Comparison of ENCODE assay signal across 9 mouse cellular contexts in genomic region chr19:10904927-10905727, GRCm38 (mm10). TPM values are rescaled to one million over a fixed set of nuclear protein-coding genes. Genes with fewer than 3 reads are reported as not detected.
DNase-seq lines count a peak whose midpoint lies in the region; ATAC-seq and TF ChIP-seq lines count a peak whose summit lies in the region.
"Had no signal": no experiment of that assay in that cellular context is flagged by ENCODE, and none has a peak within 500 bp of the region (broad histone marks: within the 10 kb centered on the region; RNA-seq: fewer than 3 reads in every experiment).

No protein-coding gene starts in this region.

- H3K27me3 ChIP-seq in neural tube, embryonic 12.5 days (replicated peaks), result no peaks in the 10 kb centered on the region
- no peaks in the 10 kb centered on the region for H3K27me3 ChIP-seq in embryonic facial prominence, embryonic 15.5 days
- H3K27me3 ChIP-seq in small intestine, adult 2 months (ENCODE audit: control insufficient read depth, insufficient read depth, low read length), result no peaks in the 10 kb centered on the region
- H3K27me3 ChIP-seq: Patski had no signal

- H3K4me1 ChIP-seq in neural tube, embryonic 12.5 days, result no peaks in the 10 kb centered on the region
- H3K4me1 ChIP-seq in embryonic facial prominence, embryonic 15.5 days, result peaks cover 20% of the 10 kb centered on the region
- 0 out of 2 replicates have a peak, but pooled peaks cover 4% of the 10 kb centered on the region for H3K4me1 ChIP-seq in lung, adult 2 months (ENCODE audit: control insufficient read depth, insufficient read depth, low read length)
- 0 out of 2 replicates have a peak, but pooled peaks cover 2% of the 10 kb centered on the region for H3K4me1 ChIP-seq in small intestine, adult 2 months (ENCODE audit: control insufficient read depth, insufficient read depth, insufficient read length, low read length)

- 72% methylated on average over 7 of the region's 7 CpGs for WGBS in neural tube, embryonic 12.5 days
- 54% methylated on average over 7 of the region's 7 CpGs for WGBS in embryonic facial prominence, embryonic 15.5 days
- WGBS in lung, adult 2 months, result 40% methylated on average over 7 of the region's 7 CpGs
- 54% methylated on average over 7 of the region's 7 CpGs for WGBS in small intestine, adult 2 months

- no peak overlapping the region for H3K9ac ChIP-seq in neural tube, embryonic 12.5 days
- H3K9ac ChIP-seq in embryonic facial prominence, embryonic 15.5 days, result no peak overlapping the region

- no peak overlapping the region for H3K4me3 ChIP-seq in neural tube, embryonic 12.5 days
- H3K4me3 ChIP-seq in embryonic facial prominence, embryonic 15.5 days (replicated peaks), result no peak overlapping the region
- H3K4me3 ChIP-seq in lung, adult 2 months (replicated peaks; ENCODE audit: extremely low read depth, low read depth, low read length), result no peak overlapping the region
- no peak overlapping the region for H3K4me3 ChIP-seq in small intestine, adult 2 months (ENCODE audit: low read depth, low read length)

- no peaks in the 10 kb centered on the region for H3K9me3 ChIP-seq in neural tube, embryonic 12.5 days
- H3K9me3 ChIP-seq in embryonic facial prominence, embryonic 15.5 days (replicated peaks), result no peaks in the 10 kb centered on the region

- peak; percentile 46; the same call in 1 of the 2 replicates for ATAC-seq in neural tube, embryonic 12.5 days (ENCODE audit: low FRiP score, low read depth)
- peak; percentile 49; the same call in 1 of the 2 replicates for ATAC-seq in embryonic facial prominence, embryonic 15.5 days (ENCODE audit: insufficient number of reproducible peaks, low FRiP score, low TSS enrichment, low read depth)
- ATAC-seq: Patski had no signal

- DNase-seq in neural tube, embryonic 10.5 days (ENCODE audit: extremely low spot score, low spot score), result no peak
- DNase-seq in heart, postnatal 10 days, result peak; percentile 78 to 82
- DNase-seq in layer of hippocampus, adult 18-20 months (ENCODE audit: low spot score in 2 of 2), result peak; percentile 49 to 67
- DNase-seq in lung, adult 2 months, result peak; percentile 30
- DNase-seq in thymus, postnatal 10 days (ENCODE audit: low spot score in 2 of 2), result no peak

- H3K36me3 ChIP-seq in neural tube, embryonic 12.5 days, result peaks cover 85% of the 10 kb centered on the region
- peaks cover 72% of the 10 kb centered on the region for H3K36me3 ChIP-seq in embryonic facial prominence, embryonic 15.5 days
- H3K36me3 ChIP-seq in small intestine, adult 2 months (ENCODE audit: control insufficient read depth, insufficient read depth, low read length), result peaks cover 47% of the 10 kb centered on the region

- TF ChIP-seq CTCF in lung, adult 2 months (IDR thresholded peaks at IDR 0.05; ENCODE audit: insufficient read depth, low read length), result no peak
- TF ChIP-seq CTCF in small intestine, adult 2 months (IDR thresholded peaks at IDR 0.05; ENCODE audit: extremely low read depth, insufficient read length, insufficient replicate concordance, low read depth, low read length), result no peak

- no peak overlapping the region for H3K27ac ChIP-seq in neural tube, embryonic 12.5 days
- peak overlapping the region; percentile 73 for H3K27ac ChIP-seq in embryonic facial prominence, embryonic 15.5 days (replicated peaks)
- peak overlapping the region; percentile 58 for H3K27ac ChIP-seq in small intestine, adult 2 months (ENCODE audit: insufficient read depth, low read depth, low read length)

- no peak overlapping the region for H3K4me2 ChIP-seq in neural tube, embryonic 12.5 days (replicated peaks)
- H3K4me2 ChIP-seq in embryonic facial prominence, embryonic 15.5 days (replicated peaks), result no peak overlapping the region

- intact Hi-C loops in heart, postnatal 10 days (cut with DNase I), result no loop called here

- TF ChIP-seq POLR2A in lung, adult 2 months (IDR thresholded peaks at IDR 0.05; ENCODE audit: borderline replicate concordance, extremely low read depth, low read depth, low read length), result no peak
- no peak for TF ChIP-seq POLR2A in small intestine, adult 2 months (IDR thresholded peaks at IDR 0.05; ENCODE audit: low read depth, low read length)

RNA-seq across cellular contexts. Expression of gene Prpf19, which starts 10.1 kb away (rescaled TPM):
- polyA plus RNA-seq in neural tube, embryonic 12.5 days (2016; fragmentation: Nextera tagmentation; extraction: Ambion mirVana), result 39.0 and 44.8 TPM in 2 replicates
- 45.2 and 49.4 TPM in 2 replicates for polyA plus RNA-seq in embryonic facial prominence, embryonic 15.5 days (2015; fragmentation: Nextera tagmentation; extraction: Ambion mirVana)
- 100 to 1,000 TPM; 211 to 235 TPM for total RNA-seq in heart, postnatal 10 days (2021)
- total RNA-seq in layer of hippocampus, adult 18-20 months (2021), result 100 to 1,000 TPM; 197 to 217 TPM
- 159 and 186 TPM in 2 replicates for polyA plus RNA-seq in lung, adult 2 months (2012; rRNA removed)
- polyA plus RNA-seq in small intestine, adult 2 months (2012; rRNA removed), result 63.6 and 114 TPM in 2 replicates

RNA-seq across cellular contexts. Expression of gene Zp1, which starts 15.3 kb away (rescaled TPM):
- polyA plus RNA-seq in neural tube, embryonic 12.5 days (2016; fragmentation: Nextera tagmentation; extraction: Ambion mirVana), result 0.10 TPM in 1 of 2 replicates, not detected in the other
- polyA plus RNA-seq in embryonic facial prominence, embryonic 15.5 days (2015; fragmentation: Nextera tagmentation; extraction: Ambion mirVana), result not detected in 2 replicates
- total RNA-seq in heart, postnatal 10 days (2021), result not detected
- not detected for total RNA-seq in layer of hippocampus, adult 18-20 months (2021)
- 0.21 and 0.33 TPM in 2 replicates for polyA plus RNA-seq in lung, adult 2 months (2012; rRNA removed)
- polyA plus RNA-seq in small intestine, adult 2 months (2012; rRNA removed), result 0.05 and 0.14 TPM in 2 replicates

RNA-seq across cellular contexts. Expression of gene Tmem109, which starts 23.3 kb away (rescaled TPM):
- polyA plus RNA-seq in neural tube, embryonic 12.5 days (2016; fragmentation: Nextera tagmentation; extraction: Ambion mirVana), result 38.7 and 39.1 TPM in 2 replicates
- 133 and 139 TPM in 2 replicates for polyA plus RNA-seq in embryonic facial prominence, embryonic 15.5 days (2015; fragmentation: Nextera tagmentation; extraction: Ambion mirVana)
- 100 to 1,000 TPM in 1 of 2 experiments, 10 to 100 TPM in 1; 95.3 to 104 TPM for total RNA-seq in heart, postnatal 10 days (2021)
- 10 to 100 TPM; 46.9 to 51.0 TPM for total RNA-seq in layer of hippocampus, adult 18-20 months (2021)
- polyA plus RNA-seq in lung, adult 2 months (2012; rRNA removed), result 206 and 278 TPM in 2 replicates
- 23.6 and 26.8 TPM in 2 replicates for polyA plus RNA-seq in small intestine, adult 2 months (2012; rRNA removed)

RNA-seq across cellular contexts. Expression of gene Ptgdr2, which starts 31.8 kb away (rescaled TPM):
- polyA plus RNA-seq in neural tube, embryonic 12.5 days (2016; fragmentation: Nextera tagmentation; extraction: Ambion mirVana), result 0.19 TPM in 1 of 2 replicates, not detected in the other
- polyA plus RNA-seq in embryonic facial prominence, embryonic 15.5 days (2015; fragmentation: Nextera tagmentation; extraction: Ambion mirVana), result 0.07 and 0.08 TPM in 2 replicates
- total RNA-seq in heart, postnatal 10 days (2021), result under 1 TPM; 0.15 to 0.22 TPM
- under 1 TPM; 0.12 to 0.23 TPM for total RNA-seq in layer of hippocampus, adult 18-20 months (2021)
- polyA plus RNA-seq in lung, adult 2 months (2012; rRNA removed), result 4.8 and 6.6 TPM in 2 replicates
- polyA plus RNA-seq in small intestine, adult 2 months (2012; rRNA removed), result 0.86 and 1.1 TPM in 2 replicates

RNA-seq across cellular contexts. Expression of gene Tmem132a, which starts 35.4 kb away (rescaled TPM):
- polyA plus RNA-seq in neural tube, embryonic 12.5 days (2016; fragmentation: Nextera tagmentation; extraction: Ambion mirVana), result 151 and 157 TPM in 2 replicates
- polyA plus RNA-seq in embryonic facial prominence, embryonic 15.5 days (2015; fragmentation: Nextera tagmentation; extraction: Ambion mirVana), result 82.1 and 82.5 TPM in 2 replicates
- 10 to 100 TPM; 36.7 to 42.0 TPM for total RNA-seq in heart, postnatal 10 days (2021)
- total RNA-seq in layer of hippocampus, adult 18-20 months (2021), result 100 to 1,000 TPM; 148 to 178 TPM
- polyA plus RNA-seq in lung, adult 2 months (2012; rRNA removed), result 22.4 and 23.5 TPM in 2 replicates
- 4.9 and 5.0 TPM in 2 replicates for polyA plus RNA-seq in small intestine, adult 2 months (2012; rRNA removed)

Comparison
In these comparisons a context has a peak if more than half of its experiments do, and no peak if none do; other contexts are left out.
1. DNase-seq: peak in heart, postnatal 10 days (2 of 2), layer of hippocampus, adult 18-20 months (2 of 2) and lung, adult 2 months (single experiment); none in neural tube, embryonic 10.5 days (single experiment) and thymus, postnatal 10 days (0 of 2).